Mouse (Mus musculus) heart, adult 2 months (tissue): ENCODE results near the gene Map3k5.

ENCODE experiments used
- CTCF ChIP-seq: fragments of 200-600 bp; IDR thresholded peaks from 2 replicates; pipeline ENCODE4 v1.8.1; 2022; ENCODE audit warnings: antibody characterized with exemption, mild to moderate bottlenecking, moderate library complexity
- POLR2A ChIP-seq: fragments of 200-500 bp; IDR thresholded peaks from 2 replicates; pipeline ENCODE4 v1.6.1; 2011; ENCODE audit warnings: mild to moderate bottlenecking, low read depth, low read length, control low read depth; ENCODE audit not compliant: insufficient read depth

- TF ChIP-seq POLR2A (no peak), CTCF (no peak)
Measured at GRCm38 (mm10) chr10:20158756-20159155, 224.5 kb downstream of the Map3k5 start.
